Mouse (Mus musculus) hindlimb bud, embryonic 11.5 days (tissue): ENCODE measurements around the gene Npat.

Experiments
- DNase-seq: peaks from one replicate; pipeline ENCODE4 v3.0.0-alpha.2; 2012; ENCODE audit warnings: low read depth, low spot score; ENCODE audit errors: extremely low spot score

The Npat gene

GRCm38 (mm10) chr9:53609306-53609967 lies 72.6 kb downstream of the Npat start:
- DNase-seq, result no peak

GRCm38 (mm10) chr9:53609968-53610781 lies 73.3 kb downstream of the Npat start, which contains the start of gene Acat1:
TSS of gene Acat1 (minus strand) at chr9:53610382.
- peak; percentile 16 for DNase-seq

DNA sequence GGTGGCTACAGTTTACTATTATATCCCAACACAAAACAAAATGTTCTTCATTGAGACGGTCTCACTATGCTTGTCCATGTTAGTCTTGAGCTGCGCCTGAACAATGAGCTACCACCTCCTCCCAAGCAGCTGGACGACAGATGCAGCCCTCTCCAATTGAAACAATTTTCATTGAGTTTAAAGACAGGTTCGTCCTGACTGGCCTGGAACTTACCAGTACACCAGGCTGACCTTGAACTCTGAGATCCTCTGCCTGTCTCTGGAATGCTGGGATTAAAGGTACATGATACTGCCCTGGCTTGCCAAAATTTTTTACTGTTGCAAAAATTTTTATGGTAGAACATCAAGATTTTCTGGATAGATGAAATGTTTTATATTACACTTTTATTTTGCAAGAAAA lies 77.4 kb downstream of the Npat start:
- DNase-seq, result no peak

GRCm38 (mm10) chr9:53615246-53615645 lies 78.4 kb downstream of the Npat start:
- no peak for DNase-seq
